8 mouse cellular contexts compared by ENCODE assay signal in genomic region chr10:81041458-81042175, GRCm38 (mm10). TPM values are rescaled to one million over a fixed set of nuclear protein-coding genes. Genes with fewer than 3 reads are reported as not detected.
DNase-seq lines count a peak whose midpoint lies in the region; ATAC-seq and TF ChIP-seq lines count a peak whose summit lies in the region.
"Had no signal": no experiment of that assay in that cellular context is flagged by ENCODE, and none has a peak within 500 bp of the region (broad histone marks: within the 10 kb centered on the region; RNA-seq: fewer than 3 reads in every experiment).

No protein-coding gene starts in this region.

- ATAC-seq in liver, postnatal 0 days, result no peak

- H3K36me3 ChIP-seq in embryonic facial prominence, embryonic 10.5 days (replicated peaks), result peaks cover 44% of the 10 kb centered on the region
- H3K36me3 ChIP-seq in liver, postnatal 0 days (replicated peaks; ENCODE audit: insufficient read depth, low read length), result peaks cover 28% of the 10 kb centered on the region

- H3K4me2 ChIP-seq in liver, postnatal 0 days (ENCODE audit: low read depth, low read length), result no peak overlapping the region
- H3K4me2 ChIP-seq: hindbrain, embryonic 15.5 days had no signal

- TF ChIP-seq CTCF in liver, postnatal 0 days (IDR thresholded peaks at IDR 0.05; ENCODE audit: low read depth), result peak; percentile 91

- 34% methylated on average over 13 of the region's 13 CpGs for WGBS in embryonic facial prominence, embryonic 10.5 days
- 30% methylated on average over 13 of the region's 13 CpGs for WGBS in liver, postnatal 0 days (ENCODE audit: insufficient replicate concordance)

- H3K27ac ChIP-seq in embryonic facial prominence, embryonic 10.5 days (replicated peaks), result no peak overlapping the region
- no peak overlapping the region for H3K27ac ChIP-seq in liver, postnatal 0 days (ENCODE audit: low read depth)
- H3K27ac ChIP-seq: hindbrain, embryonic 15.5 days had no signal

- H3K9ac ChIP-seq in liver, postnatal 0 days (replicated peaks), result no peak overlapping the region
- H3K9ac ChIP-seq: hindbrain, embryonic 15.5 days had no signal

- no peaks in the 10 kb centered on the region for H3K9me3 ChIP-seq in embryonic facial prominence, embryonic 10.5 days
- no peaks in the 10 kb centered on the region for H3K9me3 ChIP-seq in liver, postnatal 0 days (ENCODE audit: low read length)
- H3K9me3 ChIP-seq: hindbrain, embryonic 15.5 days had no signal

- DNase-seq in urinary bladder, adult 18-20 months (ENCODE audit: low spot score in 2 of 2), result peak; percentile 28 to 54
- DNase-seq in urinary bladder, postnatal 10 days (ENCODE audit: low spot score), result no peak
- peak; percentile 86 for DNase-seq in adrenal gland, postnatal 14 days
- peak; percentile 75 for DNase-seq in embryonic facial prominence, embryonic 10.5 days (ENCODE audit: low spot score)
- DNase-seq in induced T-regulatory cell, adult 2 months (ENCODE audit: low read depth), result peak; percentile 84
- DNase-seq in liver, postnatal 0 days, result peak; percentile 79
- DNase-seq in right cerebral cortex, postnatal 14 days, result peak; percentile 76

- H3K4me1 ChIP-seq in embryonic facial prominence, embryonic 10.5 days, result peaks cover 11% of the 10 kb centered on the region; the same call in 1 of the 2 replicates
- H3K4me1 ChIP-seq in liver, postnatal 0 days (ENCODE audit: insufficient read depth), result peaks cover 5% of the 10 kb centered on the region; the same call in 1 of the 2 replicates

- no peak overlapping the region for H3K4me3 ChIP-seq in embryonic facial prominence, embryonic 10.5 days
- no peak overlapping the region for H3K4me3 ChIP-seq in liver, postnatal 0 days (ENCODE audit: low read depth, low read length)
- H3K4me3 ChIP-seq: hindbrain, embryonic 15.5 days had no signal

- no peaks in the 10 kb centered on the region for H3K27me3 ChIP-seq in embryonic facial prominence, embryonic 10.5 days (replicated peaks; ENCODE audit: low read depth, poor library complexity, severe bottlenecking)
- no peaks in the 10 kb centered on the region for H3K27me3 ChIP-seq in liver, postnatal 0 days (ENCODE audit: insufficient read depth, low read length)
- H3K27me3 ChIP-seq: hindbrain, embryonic 15.5 days had no signal

- no peak for TF ChIP-seq EP300 in liver, postnatal 0 days (IDR thresholded peaks at IDR 0.05; ENCODE audit: low read depth)

RNA-seq across cellular contexts. Expression of gene Slc39a3, which starts 4.4 kb away (rescaled TPM):
- 30.3 and 30.5 TPM in 2 replicates for total RNA-seq in adrenal gland, postnatal 14 days (2021)
- 14.0 and 16.9 TPM in 2 replicates for polyA plus RNA-seq in embryonic facial prominence, embryonic 10.5 days (2016; fragmentation: Nextera tagmentation; extraction: Ambion mirVana)
- 4.6 and 4.7 TPM in 2 replicates for polyA plus RNA-seq in liver, postnatal 0 days (2015; fragmentation: Nextera tagmentation; extraction: Ambion mirVana)

RNA-seq across cellular contexts. Expression of gene Diras1, which starts 16.2 kb away (rescaled TPM):
- 2.1 and 2.3 TPM in 2 replicates for total RNA-seq in adrenal gland, postnatal 14 days (2021)
- polyA plus RNA-seq in embryonic facial prominence, embryonic 10.5 days (2016; fragmentation: Nextera tagmentation; extraction: Ambion mirVana), result 1.4 and 1.9 TPM in 2 replicates
- polyA plus RNA-seq in liver, postnatal 0 days (2015; fragmentation: Nextera tagmentation; extraction: Ambion mirVana), result not detected in 2 replicates

RNA-seq across cellular contexts. Expression of gene Sgta, which starts 18.4 kb away (rescaled TPM):
- 212 and 215 TPM in 2 replicates for total RNA-seq in adrenal gland, postnatal 14 days (2021)
- 289 and 290 TPM in 2 replicates for polyA plus RNA-seq in embryonic facial prominence, embryonic 10.5 days (2016; fragmentation: Nextera tagmentation; extraction: Ambion mirVana)
- polyA plus RNA-seq in liver, postnatal 0 days (2015; fragmentation: Nextera tagmentation; extraction: Ambion mirVana), result 50.2 and 50.6 TPM in 2 replicates

RNA-seq across cellular contexts. Expression of gene Gng7, which starts 26.9 kb away (rescaled TPM):
- 5.9 and 6.2 TPM in 2 replicates for total RNA-seq in adrenal gland, postnatal 14 days (2021)
- 6.5 and 6.7 TPM in 2 replicates for polyA plus RNA-seq in embryonic facial prominence, embryonic 10.5 days (2016; fragmentation: Nextera tagmentation; extraction: Ambion mirVana)
- polyA plus RNA-seq in liver, postnatal 0 days (2015; fragmentation: Nextera tagmentation; extraction: Ambion mirVana), result 1.3 TPM in 2 replicates

RNA-seq across cellular contexts. Expression of gene Thop1, which starts 28.2 kb away (rescaled TPM):
- total RNA-seq in adrenal gland, postnatal 14 days (2021), result 56.0 and 60.6 TPM in 2 replicates
- 102 and 109 TPM in 2 replicates for polyA plus RNA-seq in embryonic facial prominence, embryonic 10.5 days (2016; fragmentation: Nextera tagmentation; extraction: Ambion mirVana)
- 7.4 and 8.1 TPM in 2 replicates for polyA plus RNA-seq in liver, postnatal 0 days (2015; fragmentation: Nextera tagmentation; extraction: Ambion mirVana)
